Mouse (Mus musculus): ENCODE measurements around the gene Tmem131.

Tmem131 gene

DNA sequence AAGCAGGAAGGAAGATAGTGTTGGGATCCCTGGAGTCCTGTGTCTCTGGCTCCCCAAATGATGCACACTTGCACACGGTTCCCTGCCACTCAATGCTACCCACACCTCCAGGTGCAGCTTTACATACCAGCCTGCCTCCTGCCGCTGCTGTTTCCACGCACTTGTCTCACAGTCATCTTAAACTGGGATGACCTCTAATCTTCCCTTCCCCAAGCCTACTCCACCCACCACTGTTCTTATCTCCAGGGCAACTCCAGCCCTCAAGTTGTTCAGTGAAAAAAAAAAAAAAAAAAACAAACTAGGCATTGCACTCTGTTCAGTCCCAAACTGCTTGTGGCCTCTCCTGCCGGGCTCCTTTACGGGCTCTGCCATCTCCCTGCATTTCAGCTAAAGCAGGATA lies at the start of gene Tmem131:
Tmem131 (minus strand) TSS at position 14 of the 400 bp plus-strand sequence.
- in situ Hi-C loops (cut with MboI; ENCODE audit: unreplicated experiment in 2 of 2) = no loop called here

DNA sequence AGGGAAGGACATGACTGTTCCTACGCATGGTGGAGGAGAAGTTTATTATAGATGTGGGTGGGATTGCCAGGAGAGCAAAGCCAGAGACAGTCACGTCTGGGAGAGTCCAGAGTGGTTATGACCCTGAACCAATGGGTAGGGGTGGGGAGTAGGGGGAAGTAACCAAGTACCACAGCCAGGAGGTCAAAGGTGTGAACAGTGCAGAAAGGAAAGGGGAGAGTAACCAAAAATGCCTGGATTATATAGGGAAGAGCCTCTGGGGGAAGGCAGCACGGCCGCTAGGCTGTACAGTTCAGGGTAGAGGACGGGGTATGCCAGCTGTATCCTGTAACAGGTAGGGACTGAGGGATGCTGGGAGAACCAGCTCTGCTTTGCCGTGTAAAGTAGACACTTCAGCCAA lies 45.1 kb upstream of the Tmem131 start:
- in situ Hi-C loops (cut with MboI; ENCODE audit: unreplicated experiment in 2 of 2) = no loop called here

DNA sequence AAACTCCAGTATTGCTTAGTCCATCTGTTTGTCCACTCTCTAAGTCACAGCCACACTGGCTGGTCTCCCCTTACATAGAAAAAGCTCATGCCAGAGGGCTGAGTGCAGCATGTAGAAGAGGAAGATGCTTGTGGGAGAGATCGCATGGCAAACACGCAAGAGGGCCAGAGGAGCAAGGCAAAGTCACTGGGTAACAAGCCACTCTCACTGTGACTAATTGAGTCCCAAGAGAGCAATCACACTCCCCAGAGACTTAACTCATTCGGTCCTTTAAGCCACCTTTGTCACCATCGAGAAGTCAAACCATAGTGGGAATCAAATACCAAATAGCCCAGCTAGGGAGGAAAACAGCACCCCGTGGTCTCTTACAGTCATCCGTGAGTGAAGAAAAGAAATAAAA lies 44.7 kb upstream of the Tmem131 start:
- in situ Hi-C loops (cut with MboI; ENCODE audit: unreplicated experiment in 2 of 2) = no loop called here

DNA sequence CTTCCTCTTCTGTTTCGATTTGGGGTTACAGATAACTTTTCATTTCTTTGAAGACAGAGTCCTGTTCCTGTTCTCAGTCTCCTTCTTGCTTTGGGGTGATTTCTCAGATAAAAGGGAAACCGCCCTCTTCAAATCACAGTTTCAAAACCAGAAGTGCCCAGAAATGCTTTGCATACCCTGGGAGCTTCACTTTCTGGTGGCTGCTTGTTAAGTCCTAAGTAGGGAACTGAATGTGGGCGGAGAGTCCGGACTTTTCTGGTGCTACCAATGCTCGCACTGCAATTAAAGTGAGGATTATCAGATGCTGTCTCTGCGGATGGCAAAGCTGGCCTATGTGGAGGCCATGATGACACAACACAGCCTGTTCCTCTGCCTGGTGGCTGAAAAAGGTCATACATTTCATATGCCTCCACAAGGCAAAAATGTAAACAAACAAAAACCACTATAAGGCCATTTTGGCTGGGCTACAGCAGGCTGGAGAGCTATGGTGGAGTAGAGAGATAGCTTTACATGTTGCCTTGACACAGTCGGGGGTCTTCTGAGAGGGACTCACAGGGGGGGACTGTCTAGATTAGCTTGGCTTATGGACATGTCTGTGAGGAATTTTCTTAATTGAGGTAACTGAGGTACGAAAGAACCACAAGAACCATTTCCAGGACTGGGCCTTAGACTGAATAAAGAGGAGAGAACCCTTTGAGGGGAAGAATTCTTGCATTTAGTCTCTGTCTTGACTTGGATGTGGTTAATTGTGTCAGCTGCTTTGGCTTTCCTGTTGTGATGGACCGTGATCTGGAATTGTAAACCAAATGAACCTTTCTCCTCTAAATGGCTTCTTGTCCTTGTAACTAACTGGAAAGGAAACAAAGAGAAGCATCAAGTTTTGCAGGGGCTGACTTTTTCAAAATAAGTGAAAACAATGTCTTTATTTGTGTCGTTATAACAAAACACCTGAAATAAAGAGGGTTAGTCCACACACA lies 44.0 kb upstream of the Tmem131 start:
- in situ Hi-C loops (cut with MboI; ENCODE audit: unreplicated experiment in 2 of 2) = no loop called here

DNA sequence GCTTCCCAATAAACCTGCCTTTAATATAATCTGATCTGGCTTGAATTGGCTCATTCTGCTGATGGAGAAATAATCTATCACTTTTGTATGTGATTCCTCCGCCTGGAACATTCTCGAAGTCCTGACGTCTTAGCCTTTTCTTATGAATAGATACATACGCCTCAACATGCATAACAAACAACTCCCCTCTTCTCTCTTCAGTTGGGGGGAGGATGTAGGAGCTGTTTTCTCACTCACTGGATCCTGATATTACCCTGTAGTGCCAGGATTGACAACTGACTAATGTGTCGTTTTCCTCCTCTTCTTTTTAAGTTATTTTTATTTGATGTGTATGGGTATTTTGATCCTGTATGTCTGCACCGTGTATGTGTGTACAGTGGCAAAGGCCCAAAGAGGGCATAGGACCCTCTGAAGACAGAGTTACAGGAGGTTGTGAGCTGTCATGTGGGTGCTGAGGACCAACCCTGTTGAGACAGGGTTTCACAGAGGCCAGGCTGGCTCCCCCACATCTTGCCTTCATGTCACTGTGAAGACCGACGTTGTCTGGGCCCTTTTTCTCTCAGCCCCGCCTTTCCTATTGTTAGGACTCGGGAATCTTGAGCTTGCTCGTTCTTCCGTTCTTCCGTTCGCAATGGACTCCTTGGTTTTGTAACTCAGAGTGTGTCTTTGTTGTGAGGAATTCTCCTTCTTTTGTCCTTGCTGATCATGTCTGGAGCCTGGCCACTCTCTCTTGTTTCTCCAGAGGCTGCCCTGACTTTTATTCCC lies 43.1 kb upstream of the Tmem131 start:
- in situ Hi-C loops (cut with MboI; ENCODE audit: unreplicated experiment in 2 of 2) = no loop called here

DNA sequence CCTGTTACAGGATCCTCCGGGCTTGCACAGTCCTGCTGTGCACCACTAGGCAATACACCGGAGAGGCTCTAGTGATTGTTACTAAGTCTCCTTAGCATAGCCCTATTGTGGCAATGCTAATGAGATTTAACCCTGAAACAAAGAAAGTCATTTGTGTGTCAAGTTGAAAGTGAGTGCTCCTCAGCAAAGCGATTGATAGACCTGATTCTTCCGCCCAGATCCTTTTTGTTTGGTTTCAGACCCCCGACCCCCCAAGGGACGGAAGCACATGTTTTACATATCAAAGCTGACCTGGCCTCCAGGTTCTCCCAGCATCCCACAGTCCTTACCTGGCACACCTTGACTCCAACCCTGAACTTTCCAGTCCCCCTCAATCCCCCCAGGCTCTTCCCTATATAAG lies 42.4 kb upstream of the Tmem131 start:
- in situ Hi-C loops (cut with MboI; ENCODE audit: unreplicated experiment in 2 of 2) = no loop called here

DNA sequence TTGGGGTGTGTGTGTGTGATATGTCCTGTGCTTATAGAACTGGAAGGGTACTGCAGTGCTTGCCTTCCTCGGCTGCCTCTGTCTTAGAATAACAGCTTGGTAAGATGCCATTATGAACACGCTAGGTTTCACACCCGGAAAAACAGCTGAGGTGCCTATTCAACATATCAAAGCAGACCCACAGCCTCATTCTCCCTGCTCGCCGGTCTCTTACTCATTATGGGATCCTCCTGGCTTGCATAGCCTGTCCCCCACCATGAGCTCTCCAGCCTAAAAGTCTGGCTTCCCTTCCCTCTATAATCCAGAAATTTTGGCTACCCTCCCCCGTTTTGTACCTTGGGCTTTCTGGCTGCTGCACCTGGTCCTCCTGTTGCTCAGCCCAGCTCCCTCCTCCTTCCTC lies 40.9 kb upstream of the Tmem131 start:
- in situ Hi-C loops (cut with MboI; ENCODE audit: unreplicated experiment in 2 of 2) = no loop called here

DNA sequence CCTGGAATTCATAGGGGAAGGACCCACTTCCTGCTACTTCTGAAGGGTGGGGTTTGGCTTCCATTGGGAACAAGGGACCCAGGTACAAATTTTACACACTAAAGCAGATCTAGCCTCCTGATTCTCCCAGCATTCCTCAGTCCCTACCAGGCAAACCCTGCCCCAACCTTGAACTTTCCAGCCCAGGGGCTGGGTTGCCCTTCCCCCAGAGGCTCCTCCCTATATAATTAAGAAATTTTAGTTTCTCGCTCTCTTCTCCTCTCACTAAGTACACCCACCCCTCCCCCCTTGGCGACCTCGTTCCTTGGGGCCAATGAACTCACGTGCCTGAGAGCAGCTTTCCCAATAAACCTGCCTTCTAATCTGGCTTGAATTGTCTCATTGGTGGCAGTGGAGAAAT lies 40.3 kb upstream of the Tmem131 start:
- in situ Hi-C loops (cut with MboI; ENCODE audit: unreplicated experiment in 2 of 2) = no loop called here

DNA sequence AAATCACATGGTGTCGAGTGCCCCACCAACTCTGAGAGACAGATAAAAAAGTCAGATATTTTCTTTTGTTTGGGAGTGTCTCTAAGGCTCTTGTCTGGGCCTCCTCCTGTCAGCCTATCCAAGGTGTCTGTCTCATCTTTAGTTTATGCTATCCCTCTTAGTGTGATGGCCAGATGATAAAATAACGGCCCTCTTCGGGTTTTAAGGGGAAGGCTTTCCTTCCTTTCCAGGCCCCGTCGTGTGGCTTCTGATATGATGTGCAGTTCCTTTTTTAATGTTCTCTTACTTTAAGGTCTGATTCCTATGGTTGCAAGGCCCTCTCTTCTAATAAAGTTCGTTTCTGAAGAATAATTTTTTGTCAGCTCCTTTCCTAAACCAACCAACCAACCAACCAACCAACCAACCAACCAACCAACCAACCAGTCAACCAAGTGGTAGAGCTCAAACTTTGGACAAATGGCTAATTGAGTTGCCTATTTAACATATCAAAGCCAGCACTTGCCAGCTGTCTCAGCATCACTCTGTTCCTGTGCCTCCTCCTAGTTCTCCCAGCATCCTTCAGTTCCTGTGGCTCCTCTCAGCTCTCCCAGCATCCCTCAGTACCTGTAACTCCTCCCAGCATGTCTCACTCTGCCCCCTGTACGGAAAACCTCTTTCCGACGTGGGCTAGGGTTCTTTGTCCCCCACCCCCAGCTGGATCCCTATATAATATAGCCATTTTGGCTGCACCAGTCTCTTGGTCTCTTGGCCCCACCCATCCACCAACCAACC lies 38.9 kb upstream of the Tmem131 start:
- in situ Hi-C loops (cut with MboI; ENCODE audit: unreplicated experiment in 2 of 2) = no loop called here

DNA sequence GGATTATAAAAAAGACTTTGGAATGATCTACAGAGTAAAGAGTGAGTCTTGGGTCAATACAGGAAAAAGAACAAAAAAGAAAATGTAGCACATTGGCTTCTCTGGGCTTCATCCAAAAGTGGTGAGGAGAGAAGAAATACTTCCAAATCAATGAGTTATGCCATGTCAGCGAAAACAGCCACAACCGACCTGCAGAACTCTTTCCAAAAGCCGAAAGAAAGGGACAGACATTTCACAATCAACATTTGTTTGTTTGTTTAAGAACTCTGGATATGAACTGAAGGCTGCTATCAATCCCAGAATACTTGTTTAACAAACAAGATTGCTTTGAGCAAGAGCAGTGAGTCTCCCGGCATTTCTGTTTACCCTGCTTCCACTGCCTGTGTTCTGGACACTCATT lies 33.3 kb upstream of the Tmem131 start:
- in situ Hi-C loops (cut with MboI; ENCODE audit: unreplicated experiment in 2 of 2) = no loop called here

DNA sequence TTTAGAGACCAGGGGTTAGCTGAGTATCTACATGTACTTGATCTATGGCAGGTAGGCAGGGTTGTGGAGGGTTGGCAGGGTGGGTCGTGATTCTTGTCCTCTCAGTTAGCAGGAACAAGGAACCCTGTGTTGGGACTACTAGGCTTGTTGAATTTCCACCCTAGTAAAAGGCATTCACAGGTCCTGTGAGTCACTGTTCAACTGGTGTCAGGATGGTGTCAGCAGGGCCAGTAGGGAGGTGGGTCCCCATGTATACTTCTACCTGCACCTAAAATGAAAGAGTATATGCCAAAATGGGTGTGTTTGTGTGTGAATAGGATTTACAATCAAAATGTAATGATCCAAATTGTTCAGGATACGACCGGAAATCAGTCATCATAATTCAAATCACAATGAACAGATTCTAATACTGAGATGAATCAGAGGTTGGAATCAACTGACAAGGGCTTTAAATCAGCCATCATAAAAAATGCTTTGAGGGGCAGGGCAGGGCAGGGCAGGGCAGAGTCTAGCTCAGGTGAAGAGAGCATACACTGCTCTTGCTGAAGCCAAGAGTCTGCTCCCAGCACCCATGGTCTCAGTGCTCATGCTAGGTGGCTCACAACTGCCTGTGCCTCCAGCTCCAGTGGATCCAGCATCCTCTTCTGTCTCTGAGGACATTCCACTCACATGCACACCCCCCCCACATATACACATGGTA lies 27.6 kb upstream of the Tmem131 start:
- in situ Hi-C loops (cut with MboI; ENCODE audit: unreplicated experiment in 2 of 2) = no loop called here

DNA sequence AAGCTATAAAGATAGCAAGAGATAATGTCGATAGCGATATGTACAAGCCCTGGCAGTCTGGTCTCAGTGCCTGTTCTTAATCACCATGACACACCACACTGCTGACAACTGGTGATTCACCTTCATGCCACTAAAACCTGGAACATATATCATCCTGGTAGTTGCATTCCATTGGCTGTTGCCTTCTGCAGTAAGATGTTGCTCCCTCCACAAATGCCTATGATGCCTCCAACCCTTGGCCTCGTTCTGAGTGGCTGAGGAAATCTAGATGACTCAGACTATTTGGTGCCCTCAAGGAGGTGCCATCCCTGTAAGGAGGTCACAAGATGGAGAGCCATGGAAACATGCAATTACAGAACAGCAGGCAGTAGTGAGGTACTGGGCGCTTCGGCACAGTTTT lies 22.4 kb upstream of the Tmem131 start:
- in situ Hi-C loops (cut with MboI; ENCODE audit: unreplicated experiment in 2 of 2) = no loop called here

DNA sequence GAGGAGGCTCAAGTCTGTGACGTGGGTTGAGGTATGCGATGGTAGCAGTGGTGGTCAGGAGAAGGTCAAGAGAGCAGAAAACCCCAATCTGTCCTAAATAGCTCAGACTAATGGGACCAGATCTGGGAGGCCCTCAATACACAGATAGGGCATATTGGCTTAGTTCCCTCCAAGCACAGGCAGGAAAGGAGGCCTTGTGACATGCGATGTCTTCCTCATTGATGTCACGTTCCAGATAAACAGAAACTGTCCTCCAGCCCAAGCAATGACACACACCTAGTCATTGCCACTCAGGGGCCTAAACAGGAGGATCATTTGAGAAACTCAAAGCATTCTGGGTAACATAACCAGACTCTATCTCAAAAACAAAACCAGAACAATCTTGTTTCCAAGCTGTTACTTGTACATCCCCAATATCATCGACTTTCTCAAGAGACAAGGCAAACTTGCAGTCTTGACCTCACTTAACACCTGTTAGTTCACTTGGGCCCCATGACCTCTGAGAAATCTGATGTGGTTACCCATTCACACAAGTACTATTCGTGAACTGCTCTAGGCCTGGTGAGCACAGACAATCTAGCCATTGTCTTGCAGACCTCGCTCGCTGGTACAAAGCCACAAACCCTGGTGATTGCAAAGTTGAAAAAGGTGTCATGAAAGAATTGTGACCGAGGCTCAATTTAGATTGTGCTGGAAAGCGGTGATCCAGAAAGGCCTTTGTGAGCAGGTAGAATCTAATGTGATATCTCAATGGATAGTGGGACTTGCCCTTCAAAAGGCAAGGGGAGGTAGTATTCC lies 19.1 kb upstream of the Tmem131 start:
- in situ Hi-C loops (cut with MboI; ENCODE audit: unreplicated experiment in 2 of 2) = no loop called here

DNA sequence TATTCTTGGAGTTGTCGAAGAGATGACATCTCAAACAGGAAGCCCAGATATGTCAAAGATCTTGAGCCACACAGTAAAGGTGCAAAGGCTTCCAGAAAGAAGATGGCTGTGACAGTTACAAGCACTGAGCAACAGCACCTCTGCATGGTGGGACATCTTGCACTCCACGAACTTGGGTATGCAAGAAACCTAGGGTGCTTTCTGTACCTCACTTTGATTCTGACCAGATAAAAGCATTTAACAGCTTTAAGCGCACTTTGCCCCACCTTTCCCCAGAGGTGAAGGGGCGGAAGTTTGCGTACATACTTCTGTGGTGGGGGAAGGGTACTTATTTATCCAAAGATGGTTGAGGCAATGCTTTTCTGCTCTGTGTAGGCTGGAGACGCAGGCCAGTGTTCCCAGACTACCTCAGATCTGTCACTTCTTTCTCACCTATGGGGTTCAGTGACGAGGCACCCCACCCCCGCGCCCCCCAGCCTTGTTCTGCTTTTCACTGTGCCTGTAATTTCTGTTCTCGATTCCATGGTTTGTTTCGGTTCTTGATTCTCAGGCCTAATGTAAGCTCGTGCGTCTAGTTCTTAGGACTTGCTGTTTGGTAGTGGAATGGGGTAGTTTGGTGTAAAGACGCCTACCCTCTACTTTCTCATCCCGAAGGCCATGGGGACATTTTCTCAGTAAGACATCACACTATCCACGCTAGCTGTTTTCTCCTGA lies 17.2 kb upstream of the Tmem131 start:
- in situ Hi-C loops (cut with MboI; ENCODE audit: unreplicated experiment in 2 of 2) = no loop called here

DNA sequence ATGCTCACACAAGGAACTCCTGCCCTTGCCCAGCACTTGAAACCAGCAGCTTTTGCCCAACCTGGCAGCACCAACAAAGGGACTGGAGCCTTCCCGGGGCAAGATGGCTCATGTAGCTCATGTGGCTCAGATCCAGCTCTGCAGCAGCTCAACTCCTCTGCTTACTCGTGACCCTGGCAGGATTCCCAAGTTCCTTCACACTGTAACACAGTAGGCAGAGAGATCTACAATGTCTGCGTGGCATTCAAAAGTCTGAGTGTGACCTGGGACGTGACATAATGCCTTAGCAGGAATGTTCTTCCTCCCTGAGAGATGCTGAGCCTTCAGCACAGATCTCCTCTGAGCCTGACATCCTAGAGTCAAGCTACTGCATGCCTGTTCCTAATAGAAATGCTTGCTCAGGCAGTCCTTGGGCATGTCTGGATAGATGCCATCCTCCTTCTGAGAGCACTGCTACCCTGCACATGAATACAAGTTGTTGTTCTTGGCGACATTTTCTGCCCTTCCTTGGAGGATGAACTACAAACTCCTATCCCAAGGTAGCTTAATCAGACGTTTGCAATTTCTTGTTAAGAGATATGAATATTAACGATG lies 6.2 kb upstream of the Tmem131 start:
- in situ Hi-C loops (cut with MboI; ENCODE audit: unreplicated experiment in 2 of 2) = no loop called here

DNA sequence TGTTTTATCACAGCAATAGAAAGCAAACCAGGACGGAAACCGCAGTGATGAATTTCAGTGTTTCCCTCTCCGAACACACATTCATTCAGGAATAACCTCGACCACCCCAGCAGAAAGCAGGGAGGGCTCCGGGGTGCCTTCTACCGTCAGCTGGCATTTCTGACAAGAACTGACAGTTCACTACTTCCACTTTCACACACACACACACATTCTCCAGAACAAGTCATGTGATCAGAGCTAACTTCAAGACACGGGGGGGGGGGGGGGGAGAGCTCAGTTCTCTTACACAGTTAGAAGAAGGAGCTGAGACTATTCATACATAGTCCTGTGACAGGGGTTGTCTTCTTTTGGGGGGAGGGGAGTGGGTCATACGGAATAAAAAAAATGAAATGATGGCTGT lies 4.0 kb upstream of the Tmem131 start:
- in situ Hi-C loops (cut with MboI; ENCODE audit: unreplicated experiment in 2 of 2) = no loop called here

DNA sequence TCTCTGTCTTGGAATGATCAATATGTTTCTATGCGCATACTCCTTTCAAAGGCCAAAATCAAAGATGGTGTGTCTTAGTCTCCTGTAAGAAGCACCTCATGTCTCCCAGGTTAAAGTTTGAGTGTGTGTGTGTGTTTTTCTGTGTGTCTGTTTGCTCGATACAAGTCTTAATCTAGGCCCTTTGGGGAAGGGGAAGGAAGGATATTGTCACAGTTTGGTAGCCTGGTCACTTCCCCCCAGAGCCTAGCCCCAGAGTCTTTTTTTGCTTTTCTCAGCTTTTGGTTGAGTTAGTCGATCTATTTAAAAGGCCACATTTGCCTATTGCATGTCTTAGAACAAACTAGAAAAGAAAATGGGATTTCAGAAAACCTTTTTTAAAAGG lies 3.1 kb downstream of the Tmem131 start:
- in situ Hi-C loops (cut with MboI; ENCODE audit: unreplicated experiment in 2 of 2) = no loop called here

DNA sequence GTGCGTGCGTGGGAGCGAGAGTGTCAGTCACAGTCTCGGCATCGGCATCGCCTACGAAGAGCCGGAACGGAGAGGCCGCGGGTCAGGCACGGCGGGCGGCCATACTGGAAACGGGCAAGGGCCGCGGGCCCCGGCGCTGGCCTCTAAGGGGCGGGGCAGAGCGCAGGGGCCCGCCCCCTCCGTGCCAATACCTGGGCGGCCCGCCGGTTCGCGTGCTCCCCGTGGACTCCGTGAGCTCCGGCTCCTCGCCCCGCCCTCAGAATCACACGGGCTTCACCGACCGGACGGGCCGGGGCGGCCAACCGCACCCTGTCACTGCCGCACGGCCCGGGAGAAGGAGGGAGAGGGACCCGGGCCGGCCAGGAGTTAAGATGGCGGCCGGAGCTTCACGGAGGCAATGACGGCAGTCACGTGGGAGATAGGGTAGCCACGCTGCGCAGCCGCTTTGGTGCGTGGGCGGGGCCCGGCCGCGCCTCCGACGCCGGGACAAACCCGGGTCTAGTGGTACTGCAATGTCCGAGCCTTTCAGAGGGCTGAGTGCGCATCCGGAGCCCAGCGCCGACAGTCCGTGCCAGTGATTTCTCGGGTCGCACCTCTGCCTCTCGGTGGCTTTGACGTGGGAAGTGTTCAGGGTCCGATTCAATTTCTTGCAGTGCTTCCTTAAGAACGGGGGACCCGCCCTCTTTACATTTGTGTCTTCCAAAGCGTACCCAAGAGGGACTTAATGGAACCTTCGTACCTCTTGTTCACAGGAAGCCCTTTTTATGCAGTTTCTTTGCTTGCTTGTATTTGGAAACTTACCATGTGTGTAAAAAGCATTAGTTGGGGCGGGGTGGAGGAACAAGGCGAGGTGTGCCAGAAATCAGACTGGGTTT lies 3.7 kb downstream of the Tmem131 start:
- in situ Hi-C loops (cut with MboI; ENCODE audit: unreplicated experiment in 2 of 2) = loop anchor here in 1 of 2 experiments (5.0 kb wide), 2 partner anchors 67 to 107 kb away; no protein-coding TSS in a partner anchor

All from v-Abl transformed pro-B cells (cell line).